Mouse (Mus musculus) heart, adult 2 months (tissue): ENCODE measurements around the gene Vmn1r45.

Source experiments
- CTCF ChIP-seq: fragments of 200-600 bp; IDR thresholded peaks from 2 replicates; pipeline ENCODE4 v1.8.1; 2022; ENCODE audit warnings: antibody characterized with exemption, mild to moderate bottlenecking, moderate library complexity
- POLR2A ChIP-seq: fragments of 200-500 bp; IDR thresholded peaks from 2 replicates; pipeline ENCODE4 v1.6.1; 2011; ENCODE audit warnings: mild to moderate bottlenecking, low read depth, low read length, control low read depth; ENCODE audit not compliant: insufficient read depth

GRCm38 (mm10) chr6:89966341-89966740 is 25.9 kb upstream of the Vmn1r45 start:
- TF ChIP-seq CTCF (no peak), POLR2A (no peak)
